Mouse (Mus musculus): ENCODE data around the gene Ahnak. TPM values are rescaled to one million over a fixed set of nuclear protein-coding genes. Genes with fewer than 3 reads are reported as not detected.

The Ahnak gene
- total RNA-seq, 2 experiments from 2014 or later: 6.5 to 17.2 TPM

- no peak for ATAC-seq (replicated peaks; ENCODE audit: poor library complexity)
These were observed 72.3 kb downstream of the Ahnak start for GRCm38 (mm10) chr19:9061221-9061893.

GRCm38 (mm10) chr19:9062822-9063221 lies 73.7 kb downstream of the Ahnak start:
- peak; percentile 47 for ATAC-seq (replicated peaks; ENCODE audit: poor library complexity)

GRCm38 (mm10) chr19:9063831-9064230 lies 74.7 kb downstream of the Ahnak start:
- ATAC-seq (replicated peaks; ENCODE audit: poor library complexity): no peak

- peak; percentile 72 for ATAC-seq (replicated peaks; ENCODE audit: poor library complexity)
These were observed 76.8 kb downstream of the Ahnak start for GRCm38 (mm10) chr19:9065621-9066561.

GRCm38 (mm10) chr19:9067292-9067691 lies 78.2 kb downstream of the Ahnak start:
- ATAC-seq (replicated peaks; ENCODE audit: poor library complexity): peak; percentile 23

- ATAC-seq (replicated peaks; ENCODE audit: poor library complexity): no peak
These were observed 80.7 kb downstream of the Ahnak start for GRCm38 (mm10) chr19:9069687-9070307.

- no peak for ATAC-seq (replicated peaks; ENCODE audit: poor library complexity)
These were observed 81.2 kb downstream of the Ahnak start for GRCm38 (mm10) chr19:9070316-9070715.

- ATAC-seq (replicated peaks; ENCODE audit: poor library complexity): peak; percentile 77
These were observed 82.5 kb downstream of the Ahnak start for GRCm38 (mm10) chr19:9071456-9072156.

- no peak for ATAC-seq (replicated peaks; ENCODE audit: poor library complexity)
These were observed 83.1 kb downstream of the Ahnak start for GRCm38 (mm10) chr19:9072157-9072530.

GRCm38 (mm10) chr19:9073776-9074411 lies 84.8 kb downstream of the Ahnak start:
- ATAC-seq (replicated peaks; ENCODE audit: poor library complexity): no peak

GRCm38 (mm10) chr19:9074424-9074823 lies 85.3 kb downstream of the Ahnak start:
- ATAC-seq (replicated peaks; ENCODE audit: poor library complexity): no peak

- ATAC-seq (replicated peaks; ENCODE audit: poor library complexity): no peak
These were observed 86.5 kb downstream of the Ahnak start for GRCm38 (mm10) chr19:9075558-9075957.

GRCm38 (mm10) chr19:9076035-9076434 lies 87.0 kb downstream of the Ahnak start:
- no peak for ATAC-seq (replicated peaks; ENCODE audit: poor library complexity)

GRCm38 (mm10) chr19:9076982-9077660 lies 88.0 kb downstream of the Ahnak start:
- no peak for ATAC-seq (replicated peaks; ENCODE audit: poor library complexity)

GRCm38 (mm10) chr19:9079916-9080315 lies 90.8 kb downstream of the Ahnak start:
- no peak for ATAC-seq (replicated peaks; ENCODE audit: poor library complexity)

GRCm38 (mm10) chr19:9081311-9082190 lies 92.5 kb downstream of the Ahnak start:
- no peak for ATAC-seq (replicated peaks; ENCODE audit: poor library complexity)

- peak; percentile 100 for ATAC-seq (replicated peaks; ENCODE audit: poor library complexity)
These were observed 93.3 kb downstream of the Ahnak start for GRCm38 (mm10) chr19:9082191-9083009.

- no peak for ATAC-seq (replicated peaks; ENCODE audit: poor library complexity)
These were observed 93.9 kb downstream of the Ahnak start for GRCm38 (mm10) chr19:9083010-9083355.

All from megakaryocyte progenitor cell, adult 5-6 weeks (primary cell).